Mouse (Mus musculus) ES-E14 (cell line): ENCODE measurements at regions not wholly inside any gene's neighbourhood (a gene's known extent, or its start where the extent isn't known, plus 50 kb on each side); places are given as distances from the start of the nearest gene placed in this dataset.

Experiments
- DNase-seq: peaks from one replicate; pipeline ENCODE4 v3.0.0-alpha.2; 2013; ENCODE audit warnings: low read depth, low spot score
- H3K27ac ChIP-seq: 2 replicates; pipeline ENCODE4 v1.5.1; 2012; ENCODE audit warnings: low read depth, mild to moderate bottlenecking, low read length, moderate library complexity, mixed read lengths; ENCODE audit not compliant: poor library complexity, insufficient read depth, severe bottlenecking
- H3K36me3 ChIP-seq: 2 replicates; pipeline ENCODE4 v1.6.1; 2012; ENCODE audit warnings: mild to moderate bottlenecking, low read length, moderate library complexity, mixed read lengths; ENCODE audit not compliant: control insufficient read depth, poor library complexity, insufficient read depth, severe bottlenecking
- H3K4me1 ChIP-seq, 2 experiments: fragments of 150-350 bp in 1 of 2; sonication (generic) in 1 of 2; 2 replicates each; pipeline ENCODE4 v1.6.1; 2012; ENCODE audit warnings: low read length in 2 of 2, mild to moderate bottlenecking in 1 of 2, mixed read lengths in 1 of 2; ENCODE audit not compliant: control insufficient read depth in 2 of 2, insufficient read depth in 2 of 2, poor library complexity in 1 of 2
- H3K4me3 ChIP-seq, 2 experiments: fragments of 150-350 bp in 1 of 2; sonication (generic) in 1 of 2; 2 replicates each; pipeline ENCODE4 v1.5.1; 2012; ENCODE audit warnings: low read length in 2 of 2, low read depth in 1 of 2, mild to moderate bottlenecking in 1 of 2, mixed read lengths in 1 of 2; ENCODE audit not compliant: insufficient read depth in 1 of 2, poor library complexity in 1 of 2, severe bottlenecking in 1 of 2
- H3K9ac ChIP-seq: 2 replicates; pipeline ENCODE4 v1.6.1; 2012; ENCODE audit warnings: low read depth, mild to moderate bottlenecking, low read length, mixed read lengths; ENCODE audit not compliant: poor library complexity, insufficient read depth, severe bottlenecking
- H3K9me3 ChIP-seq: fragments of 150-350 bp; sonication (generic); 2 replicates; pipeline ENCODE4 v1.6.1; 2012; ENCODE audit warnings: low read depth, mild to moderate bottlenecking, low read length; ENCODE audit not compliant: control insufficient read depth, insufficient read depth
- CHD2 ChIP-seq: IDR thresholded peaks from 2 replicates; pipeline ENCODE4 v1.6.1; 2014; ENCODE audit warnings: mild to moderate bottlenecking, low read depth, low read length, inconsistent platforms
- HCFC1 ChIP-seq: IDR thresholded peaks from 2 replicates; pipeline ENCODE4 v1.6.1; 2012; ENCODE audit warnings: low read length, inconsistent platforms, borderline replicate concordance; ENCODE audit not compliant: insufficient read depth
- MAFK ChIP-seq: IDR thresholded peaks from 2 replicates; pipeline ENCODE4 v1.6.1; 2014; ENCODE audit warnings: mild to moderate bottlenecking, low read depth, low read length, inconsistent platforms; ENCODE audit not compliant: insufficient read depth
- ZC3H11A ChIP-seq: IDR thresholded peaks from 2 replicates; pipeline ENCODE4 v1.6.1; 2012; ENCODE audit warnings: low read depth, mild to moderate bottlenecking, inconsistent platforms, low read length, borderline replicate concordance
- ZNF384 ChIP-seq: IDR thresholded peaks from 2 replicates; pipeline ENCODE4 v1.6.1; 2012; ENCODE audit warnings: low read depth, low read length, inconsistent platforms
- in situ Hi-C, 2 experiments: fragments of 600-800 bp; cut with MboI; formaldehyde crosslinking; loops; one replicate each; pipeline ENCODE4 v1.15.1; 2025; ENCODE audit warnings: low sequenced_read_pairs in 2 of 2, inconsistent platforms in 1 of 2; ENCODE audit not compliant: unreplicated experiment in 2 of 2

GRCm38 (mm10) chr13:31468131-31468530 is 87.8 kb upstream of the Foxq1 start:
- Histone ChIP-seq H3K27ac (no peak overlapping the region), H3K4me1 (no peaks in the 10 kb centered on the region), H3K36me3 (no peaks in the 10 kb centered on the region), H3K9ac (no peak overlapping the region), H3K4me3 (no peak overlapping the region), H3K9me3 (no peaks in the 10 kb centered on the region)
- in situ Hi-C loops: no loop called here
- TF ChIP-seq ZC3H11A: no peak
- no peak for TF ChIP-seq HCFC1
- TF ChIP-seq CHD2: no peak
- no peak for TF ChIP-seq ZNF384
- TF ChIP-seq MAFK: no peak
- DNase-seq: no peak

GRCm38 (mm10) chr13:31468983-31469382 is 87.0 kb upstream of the Foxq1 start:
- Histone ChIP-seq H3K27ac (no peak overlapping the region), H3K9ac (no peak overlapping the region), H3K36me3 (no peaks in the 10 kb centered on the region), H3K4me1 (no peaks in the 10 kb centered on the region), H3K9me3 (no peaks in the 10 kb centered on the region), H3K4me3 (no peak overlapping the region)
- DNase-seq: no peak
- TF ChIP-seq CHD2 (no peak), ZC3H11A (no peak), HCFC1 (no peak)
- in situ Hi-C loops: no loop called here

GRCm38 (mm10) chr13:31472366-31472765 is 83.6 kb upstream of the Foxq1 start:
- Histone ChIP-seq H3K36me3 (no peaks in the 10 kb centered on the region), H3K9me3 (no peaks in the 10 kb centered on the region), H3K4me3 (no peak overlapping the region), H3K9ac (no peak overlapping the region), H3K4me1 (0 out of 4 replicates have a peak, but pooled peaks cover 0 to 2% of the 10 kb centered on the region in 2 experiments), H3K27ac (no peak overlapping the region)
- TF ChIP-seq MAFK: no peak
- no peak for TF ChIP-seq ZC3H11A
- no peak for TF ChIP-seq ZNF384
- TF ChIP-seq CHD2: no peak
- no peak for TF ChIP-seq HCFC1
- DNase-seq: no peak
- in situ Hi-C loops: no loop called here

- Histone ChIP-seq H3K9me3 (no peaks in the 10 kb centered on the region), H3K27ac (no peak overlapping the region), H3K4me1 (0 out of 4 replicates have a peak, but pooled peaks cover 0 to 2% of the 10 kb centered on the region in 2 experiments), H3K9ac (no peak overlapping the region), H3K4me3 (no peak overlapping the region), H3K36me3 (no peaks in the 10 kb centered on the region)
- in situ Hi-C loops: no loop called here
- TF ChIP-seq CHD2 (no peak), HCFC1 (no peak), ZC3H11A (no peak), MAFK (no peak)
- no peak for DNase-seq
These were observed 83.1 kb upstream of the Foxq1 start for GRCm38 (mm10) chr13:31472804-31473203.

GRCm38 (mm10) chr13:31473275-31473674 is 82.7 kb upstream of the Foxq1 start:
- TF ChIP-seq HCFC1 (no peak), ZNF384 (no peak), CHD2 (no peak), MAFK (no peak), ZC3H11A (no peak)
- Histone ChIP-seq H3K9me3 (no peaks in the 10 kb centered on the region), H3K9ac (no peak overlapping the region), H3K36me3 (no peaks in the 10 kb centered on the region), H3K27ac (no peak overlapping the region), H3K4me1 (0 out of 4 replicates have a peak, but pooled peaks cover 0 to 2% of the 10 kb centered on the region in 2 experiments), H3K4me3 (no peak overlapping the region)
- in situ Hi-C loops: no loop called here
- no peak for DNase-seq
